Mouse (Mus musculus) bone marrow macrophage, adult 2 months (primary cell): ENCODE data around the gene Akap13. TPM values are rescaled to one million over a fixed set of nuclear protein-coding genes. Genes with fewer than 3 reads are reported as not detected.
A peak's percentile ranks its signal among the peaks of the same experiment; 100 is the strongest.

Experiments used
- H3K27ac ChIP-seq: 2 replicates; pipeline ENCODE4 v1.5.1; 2012; ENCODE audit warnings: low read depth, low read length; ENCODE audit not compliant: insufficient read depth
- H3K4me1 ChIP-seq: 2 replicates; pipeline ENCODE4 v1.6.1; 2012; ENCODE audit warnings: low read length; ENCODE audit not compliant: control insufficient read depth, insufficient read depth
- H3K4me3 ChIP-seq: 2 replicates; pipeline ENCODE4 v1.5.1; 2012; ENCODE audit warnings: mild to moderate bottlenecking, low read length, moderate library complexity; ENCODE audit not compliant: insufficient read depth
- CTCF ChIP-seq: IDR thresholded peaks from 2 replicates; pipeline ENCODE4 v1.5.1; 2012; ENCODE audit warnings: low read depth, mild to moderate bottlenecking, low read length, moderate library complexity
- POLR2A ChIP-seq: IDR thresholded peaks from 2 replicates; pipeline ENCODE4 v1.6.1; 2012; ENCODE audit warnings: mild to moderate bottlenecking, low read depth, low read length, borderline replicate concordance
- polyA plus RNA-seq: library from polyadenylated mRNA; stranded (reverse); fragments of >200 nt; gene quantifications from 2 replicates; pipeline ENCODE4 v1.2.4, GENCODE M21; 2012; ENCODE audit not compliant: missing spikeins, insufficient read depth, insufficient read length

Akap13 gene
- polyA plus RNA-seq, 1 experiment: 58.4 TPM

DNA sequence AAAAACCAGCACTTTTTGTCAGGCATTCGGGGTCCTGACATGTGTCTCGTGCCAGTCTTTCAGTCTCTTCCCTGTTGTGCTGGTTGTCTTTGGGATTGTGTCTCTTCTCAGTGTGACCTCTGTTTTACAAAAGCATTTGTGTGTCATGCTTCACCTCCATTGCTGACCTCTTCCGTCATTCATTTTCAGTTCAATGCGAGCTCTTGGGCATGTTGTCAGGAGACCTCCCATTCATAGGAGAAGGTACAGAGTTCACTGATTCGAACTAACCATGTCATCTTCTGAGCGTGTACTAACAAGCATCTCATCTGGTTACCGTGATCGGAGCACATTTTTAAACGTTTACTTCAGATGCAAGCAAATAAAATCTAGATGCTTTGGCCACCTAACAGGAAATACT, 224.3 kb downstream of the Akap13 start:
- H3K27ac ChIP-seq: no peak overlapping the region
- no peak for TF ChIP-seq CTCF
- no peak for TF ChIP-seq POLR2A
- H3K4me3 ChIP-seq: no peak overlapping the region
- H3K4me1 ChIP-seq: peaks cover 15% of the 10 kb centered on the region

DNA sequence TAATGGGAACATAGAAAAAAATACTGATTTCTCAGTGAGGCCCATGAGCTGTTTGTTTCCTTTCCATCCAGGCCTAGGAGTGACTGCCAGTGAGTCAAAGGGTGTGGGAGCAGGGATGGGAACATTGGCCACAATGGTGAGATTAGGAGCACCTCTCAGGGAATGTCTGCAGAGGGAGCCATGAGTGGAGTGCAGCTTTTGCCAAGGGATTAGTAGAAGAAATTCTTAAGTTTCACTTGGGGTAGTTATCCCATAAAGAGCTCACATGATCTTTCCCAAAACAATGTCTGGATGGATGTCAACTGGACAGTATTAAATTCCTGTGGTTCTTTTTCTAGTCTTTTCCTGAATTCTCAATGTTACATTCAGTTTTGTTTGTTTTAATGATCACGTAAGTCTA, 227.6 kb downstream of the Akap13 start:
- peaks cover 26% of the 10 kb centered on the region for H3K4me1 ChIP-seq
- TF ChIP-seq CTCF: no peak
- no peak for TF ChIP-seq POLR2A
- H3K27ac ChIP-seq: no peak overlapping the region
- no peak overlapping the region for H3K4me3 ChIP-seq

DNA sequence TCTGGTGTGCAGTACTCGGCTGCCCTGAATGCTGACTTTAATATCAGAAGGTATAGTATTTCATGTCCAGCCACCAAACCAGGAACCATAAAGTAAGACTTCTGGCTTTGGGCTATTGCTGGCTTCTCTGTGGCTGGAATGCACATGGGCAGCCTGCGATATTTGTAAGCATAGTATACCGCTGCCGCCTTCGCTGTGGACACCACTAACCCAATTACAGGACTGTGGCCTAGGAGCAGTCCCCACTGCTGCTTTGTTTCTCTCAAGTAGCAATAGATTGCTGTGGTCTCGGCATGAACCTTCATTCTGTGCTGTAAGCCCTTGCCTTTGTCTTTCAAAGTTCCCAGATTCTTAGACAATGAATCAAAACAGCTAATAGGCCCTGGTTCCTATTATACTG, 228.1 kb downstream of the Akap13 start:
- H3K4me1 ChIP-seq: peaks cover 26% of the 10 kb centered on the region
- H3K4me3 ChIP-seq: no peak overlapping the region
- no peak for TF ChIP-seq CTCF
- TF ChIP-seq POLR2A: no peak
- no peak overlapping the region for H3K27ac ChIP-seq

DNA sequence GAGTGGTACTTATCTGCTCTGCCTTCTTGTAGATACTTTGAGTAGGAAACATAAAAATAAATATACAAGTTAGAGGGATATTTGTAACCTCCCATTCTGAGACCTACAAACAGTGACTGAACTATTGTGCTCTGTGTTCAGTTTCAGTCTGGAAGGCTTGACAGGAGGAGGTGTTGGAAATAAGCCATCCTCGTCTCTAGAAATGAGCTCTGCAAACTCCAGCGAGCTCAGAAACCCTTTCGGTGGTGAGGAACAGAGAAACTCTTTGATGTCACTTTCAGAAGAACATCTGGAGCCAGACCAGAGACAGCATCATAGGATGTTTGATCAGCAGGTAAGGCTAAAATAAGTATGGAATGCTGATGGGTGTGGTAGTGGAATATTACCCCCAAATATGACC, 229.6 kb downstream of the Akap13 start:
- Histone ChIP-seq H3K4me1 (peaks cover 26% of the 10 kb centered on the region), H3K4me3 (no peak overlapping the region), H3K27ac (no peak overlapping the region)
- TF ChIP-seq POLR2A (no peak), CTCF (no peak)

DNA sequence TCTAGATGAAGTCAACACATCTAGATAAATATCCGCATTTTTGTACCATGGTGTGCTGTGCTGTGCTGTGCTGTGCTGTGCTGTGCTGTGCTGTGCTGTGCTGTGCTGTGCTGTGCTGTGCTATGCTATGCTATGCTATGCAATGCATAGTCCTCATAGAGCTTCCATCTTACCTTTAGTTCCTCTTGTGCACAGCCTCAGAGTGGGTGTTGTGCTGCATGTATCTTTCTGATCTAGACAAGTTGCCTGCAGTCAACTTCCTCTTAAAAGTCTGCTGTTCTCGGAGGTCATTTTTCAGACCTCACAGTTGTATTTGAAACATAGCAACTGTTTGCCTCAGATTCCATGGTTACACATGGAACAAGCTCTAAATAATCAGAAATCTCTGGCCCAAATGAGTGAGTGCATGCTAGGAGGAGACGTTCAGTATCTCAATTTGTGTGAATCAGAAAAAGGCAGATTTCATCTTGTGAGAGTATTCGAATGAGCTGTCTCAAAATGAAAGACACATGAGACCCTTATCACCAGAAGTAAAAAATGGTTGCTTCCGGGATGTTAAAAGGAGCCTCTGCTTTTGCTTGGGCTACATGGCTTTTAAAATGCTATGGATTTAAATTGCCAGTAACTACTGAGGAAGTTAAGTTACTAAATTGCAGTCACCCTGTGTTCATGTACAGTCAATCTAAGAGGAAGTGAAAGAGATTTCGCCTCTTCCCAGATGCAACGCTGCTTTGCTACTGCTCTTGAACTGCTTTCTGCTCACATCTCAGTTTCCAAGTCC, 230.9 kb downstream of the Akap13 start:
- H3K4me1 ChIP-seq: peaks cover 24% of the 10 kb centered on the region
- peak overlapping the region; percentile 99 for H3K27ac ChIP-seq
- peak overlapping the region; percentile 42 for H3K4me3 ChIP-seq
- TF ChIP-seq CTCF (no peak), POLR2A (no peak)

DNA sequence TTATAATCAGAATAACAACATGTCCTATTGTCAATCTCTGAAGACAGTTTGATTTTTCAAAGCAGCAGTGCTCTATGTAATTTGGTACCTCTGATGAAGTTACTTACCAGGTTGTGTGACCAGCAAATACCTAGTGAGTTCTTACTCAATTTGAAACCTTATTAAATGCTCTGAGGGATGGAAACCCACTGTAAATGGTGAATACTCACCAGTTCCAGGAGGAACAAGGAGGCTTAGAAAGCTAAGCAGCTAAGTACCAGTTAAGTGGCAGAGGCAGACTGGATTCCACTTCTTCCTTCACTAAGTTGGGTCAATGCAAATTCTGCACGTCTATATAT, 231.5 kb downstream of the Akap13 start:
- peaks cover 24% of the 10 kb centered on the region for H3K4me1 ChIP-seq
- H3K27ac ChIP-seq: peak overlapping the region; percentile 99
- TF ChIP-seq POLR2A: no peak
- TF ChIP-seq CTCF: no peak
- H3K4me3 ChIP-seq: no peak overlapping the region

DNA sequence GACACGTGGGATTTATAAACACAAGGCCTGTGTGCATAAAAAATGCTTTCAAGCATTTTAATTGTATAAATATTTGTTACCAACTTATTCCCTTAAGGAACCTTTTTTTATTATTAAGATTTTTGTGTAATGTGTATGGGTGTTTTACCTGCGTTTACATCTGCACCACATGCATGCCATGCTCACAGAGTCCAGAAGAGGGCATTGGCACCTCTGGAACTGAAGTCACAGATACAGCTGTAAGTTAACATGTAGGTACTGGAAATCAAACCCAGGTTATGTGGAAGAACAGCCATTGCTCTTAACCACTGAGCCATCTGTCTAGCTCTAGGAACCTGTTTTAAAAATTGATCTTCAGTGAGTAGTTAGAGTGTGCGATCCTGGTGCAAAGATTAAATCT, 232.8 kb downstream of the Akap13 start:
- TF ChIP-seq CTCF: no peak
- no peak for TF ChIP-seq POLR2A
- H3K4me3 ChIP-seq: no peak overlapping the region
- H3K4me1 ChIP-seq: peaks cover 21% of the 10 kb centered on the region
- no peak overlapping the region for H3K27ac ChIP-seq

DNA sequence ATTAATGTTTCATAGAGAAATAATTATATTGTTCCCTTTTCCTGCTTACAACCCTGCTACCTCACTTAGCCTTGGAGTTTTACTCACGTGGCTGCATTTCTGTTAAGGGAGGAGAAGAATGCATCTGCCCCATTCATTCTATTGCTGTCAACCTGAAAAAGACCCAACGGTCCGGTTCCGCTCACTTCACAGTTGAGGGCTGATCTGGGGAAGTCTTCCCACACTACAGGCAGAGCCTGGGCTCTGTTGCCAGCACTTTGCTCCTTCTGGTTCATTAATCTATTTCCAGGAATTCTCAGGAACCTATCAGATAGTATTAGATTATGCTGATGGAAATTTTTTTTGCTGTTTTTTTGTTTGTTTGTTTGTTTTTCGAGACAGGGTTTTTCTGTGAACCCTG, 239.4 kb downstream of the Akap13 start:
- Histone ChIP-seq H3K4me3 (no peak overlapping the region), H3K27ac (no peak overlapping the region), H3K4me1 (peaks cover 9% of the 10 kb centered on the region)
- TF ChIP-seq POLR2A: no peak
- TF ChIP-seq CTCF: no peak

DNA sequence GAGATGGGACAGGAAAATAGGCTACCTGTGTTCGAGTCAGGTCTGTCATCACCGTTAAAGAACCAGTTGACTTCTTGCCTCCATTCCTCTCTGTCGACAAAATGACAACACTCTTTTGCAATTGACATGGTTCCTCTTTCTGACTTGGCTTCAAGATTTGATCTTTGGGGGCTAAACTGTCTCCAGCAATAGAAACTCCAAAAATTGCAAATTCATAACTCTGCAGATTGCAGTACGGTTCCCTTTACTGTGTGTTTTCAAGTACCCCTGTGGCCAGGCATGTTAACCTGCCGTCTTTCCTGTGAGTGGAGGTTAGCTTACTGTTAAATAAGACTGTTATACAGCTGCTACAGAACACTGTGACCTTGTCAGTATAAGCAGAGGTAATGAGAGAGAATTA, 244.5 kb downstream of the Akap13 start:
- Histone ChIP-seq H3K4me1 (peaks cover 26% of the 10 kb centered on the region), H3K27ac (peak overlapping the region; percentile 88), H3K4me3 (no peak overlapping the region)
- TF ChIP-seq CTCF (no peak), POLR2A (no peak)

DNA sequence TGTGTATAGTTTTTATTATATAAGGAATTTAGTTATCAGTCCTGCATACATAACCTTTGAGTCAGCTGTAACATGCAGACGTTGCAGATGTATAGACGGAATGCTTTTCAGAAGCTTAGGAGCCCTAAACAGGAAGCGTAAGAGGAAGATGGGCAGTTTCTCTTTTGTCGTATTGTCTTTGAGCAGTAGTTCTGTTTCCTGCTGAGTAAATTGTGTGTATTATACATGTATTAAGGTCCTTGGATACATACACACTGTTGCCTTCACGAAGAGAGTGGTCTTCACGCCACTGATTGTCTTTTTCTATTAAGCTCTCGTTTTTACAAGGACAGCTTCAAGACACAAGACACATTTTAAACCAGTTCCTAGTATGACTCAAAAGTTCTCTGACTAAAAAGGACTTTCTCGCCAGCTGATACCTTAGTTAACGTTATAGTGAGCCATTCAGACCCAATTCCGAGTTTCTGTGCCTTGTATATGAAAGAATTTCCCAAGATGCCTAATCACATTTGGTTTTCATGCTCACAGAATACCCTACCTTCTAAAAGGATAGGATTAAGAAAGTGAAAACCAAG, 245.5 kb downstream of the Akap13 start:
- TF ChIP-seq POLR2A (no peak), CTCF (no peak)
- Histone ChIP-seq H3K4me1 (peaks cover 28% of the 10 kb centered on the region), H3K4me3 (peak overlapping the region; percentile 14), H3K27ac (peak overlapping the region; percentile 84)
